Mouse (Mus musculus) intestine, embryonic 16.5 days (tissue): Measurements from ENCODE around the gene Gpr15. TPM values are rescaled to one million over a fixed set of nuclear protein-coding genes. Genes with fewer than 3 reads are reported as not detected.
A peak's percentile ranks its signal among the peaks of the same experiment; 100 is the strongest.

Experiments
- ATAC-seq: fragments of 200-750 bp; cut with Nextera tagmentation; 2 replicates; pipeline ENCODE4 v1.8.0; 2017; ENCODE audit warnings: moderate TSS enrichment, moderate library complexity
- H3K27ac ChIP-seq: fragments of 300-500 bp; sonication (generic); 2 replicates; pipeline ENCODE4 v1.5.1; 2014; ENCODE audit warnings: mild to moderate bottlenecking, low read length
- H3K27me3 ChIP-seq: fragments of 300-500 bp; sonication (generic); replicated peaks from 2 replicates; pipeline ENCODE4 v1.6.1; 2014; ENCODE audit warnings: low read length, control low read depth, mixed read lengths; ENCODE audit not compliant: control insufficient read depth, insufficient read depth
- H3K36me3 ChIP-seq: fragments of 300-500 bp; sonication (generic); 2 replicates; pipeline ENCODE4 v1.6.1; 2014; ENCODE audit warnings: low read length, control low read depth; ENCODE audit not compliant: control insufficient read depth, insufficient read depth
- H3K4me1 ChIP-seq: fragments of 300-500 bp; sonication (generic); 2 replicates; pipeline ENCODE4 v1.6.1; 2014; ENCODE audit warnings: low read length, control low read depth, mixed read lengths; ENCODE audit not compliant: control insufficient read depth, insufficient read depth
- H3K4me2 ChIP-seq: fragments of 300-500 bp; sonication (generic); 2 replicates; pipeline ENCODE4 v1.6.1; 2014; ENCODE audit warnings: low read depth, low read length, control low read depth
- H3K4me3 ChIP-seq: fragments of 300-500 bp; sonication (generic); 2 replicates; pipeline ENCODE4 v1.5.1; 2014; ENCODE audit warnings: mild to moderate bottlenecking, low read length
- H3K9ac ChIP-seq: fragments of 300-500 bp; sonication (generic); 2 replicates; pipeline ENCODE4 v1.6.1; 2014; ENCODE audit warnings: low read depth, low read length
- H3K9me3 ChIP-seq: fragments of 300-500 bp; sonication (generic); 2 replicates; pipeline ENCODE4 v1.6.1; 2016; ENCODE audit warnings: low read length, control low read depth; ENCODE audit not compliant: control insufficient read depth
- WGBS: fragments of 180-500 bp; shearing (Covaris S2); extraction: QIAGEN DNeasy Blood & Tissue Kit; methylation state at CpG from one replicate; pipeline ENCODE4 v1.1.7; 2014; 5-methylcytosine and 5-hydroxymethylcytosine counted together
- polyA plus RNA-seq: library from polyadenylated mRNA; unstranded; fragments of >200 nt; fragmentation: Nextera tagmentation; extraction: Ambion mirVana; gene quantifications from 2 replicates; pipeline ENCODE4 v1.2.1, GENCODE M21; 2015

The Gpr15 gene
- polyA plus RNA-seq, 1 experiment from 2014 or later = 0.11 TPM

DNA sequence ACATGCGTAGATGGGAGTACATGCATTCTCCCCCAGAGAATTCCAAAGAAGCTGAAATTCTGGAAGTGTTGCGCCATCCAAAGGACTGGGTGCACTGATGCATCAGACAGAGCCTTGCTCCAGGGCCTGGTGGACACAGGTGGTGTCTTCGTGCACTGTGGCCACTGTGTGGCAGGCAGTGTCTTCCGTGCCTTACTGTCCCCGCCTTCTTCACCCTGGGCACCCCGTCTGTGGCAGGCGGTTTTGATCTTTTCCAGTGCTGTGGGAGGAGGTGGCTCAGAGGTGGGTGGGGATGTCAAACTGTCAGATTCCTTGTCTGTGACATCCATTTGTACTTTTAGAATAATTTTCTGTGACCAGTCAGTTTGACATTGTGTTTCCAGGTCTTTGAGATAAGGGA lies 40.2 kb downstream of the Gpr15 start:
- Histone ChIP-seq H3K4me2 (no peak overlapping the region), H3K9me3 (no peaks in the 10 kb centered on the region), H3K4me3 (no peak overlapping the region), H3K27ac (no peak overlapping the region), H3K9ac (no peak overlapping the region), H3K4me1 (no peaks in the 10 kb centered on the region), H3K36me3 (peaks cover 14% of the 10 kb centered on the region), H3K27me3 (no peaks in the 10 kb centered on the region)
- 71% methylated on average over 7 of the region's 7 CpGs for WGBS
- ATAC-seq = no peak

- Histone ChIP-seq H3K9me3 (no peaks in the 10 kb centered on the region), H3K27ac (no peak overlapping the region), H3K27me3 (no peaks in the 10 kb centered on the region), H3K36me3 (peaks cover 14% of the 10 kb centered on the region), H3K9ac (no peak overlapping the region), H3K4me3 (no peak overlapping the region), H3K4me2 (no peak overlapping the region), H3K4me1 (no peaks in the 10 kb centered on the region)
- no peak for ATAC-seq
- 81% methylated on average over 5 of the region's 5 CpGs for WGBS
Observed at GRCm38 (mm10) chr16:58677491-58677890, 41.4 kb downstream of the Gpr15 start.

DNA sequence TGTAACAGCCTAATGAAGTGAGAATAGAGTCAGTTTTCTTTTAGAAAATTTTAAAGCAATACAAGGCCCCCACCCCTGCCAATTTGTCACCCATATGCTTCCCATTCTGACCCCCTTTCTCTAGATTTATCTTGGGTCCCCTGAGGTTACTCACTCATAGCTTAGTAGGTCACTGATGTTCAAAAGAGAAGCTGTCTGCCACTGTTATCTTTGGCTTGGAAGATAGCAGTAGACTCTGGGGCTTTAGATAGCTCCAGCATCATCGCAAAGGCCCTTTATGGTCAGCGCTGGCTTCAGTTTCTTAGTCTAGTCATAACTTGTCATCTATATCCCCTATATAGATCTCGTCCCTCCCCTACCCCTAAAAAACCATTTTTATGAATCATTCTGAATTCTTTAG lies 42.2 kb downstream of the Gpr15 start:
- H3K36me3 ChIP-seq = peaks cover 14% of the 10 kb centered on the region
- H3K4me2 ChIP-seq = no peak overlapping the region
- no peak overlapping the region for H3K27ac ChIP-seq
- no peak overlapping the region for H3K9ac ChIP-seq
- 94% methylated on average over 3 of the region's 3 CpGs for WGBS
- no peak overlapping the region for H3K4me3 ChIP-seq
- H3K4me1 ChIP-seq = no peaks in the 10 kb centered on the region
- no peak for ATAC-seq
- no peaks in the 10 kb centered on the region for H3K27me3 ChIP-seq
- H3K9me3 ChIP-seq = no peaks in the 10 kb centered on the region

GRCm38 (mm10) chr16:58676156-58676555 lies 42.7 kb downstream of the Gpr15 start:
- H3K4me1 ChIP-seq = peaks cover 3% of the 10 kb centered on the region; the same call in 1 of the 2 replicates
- no peak overlapping the region for H3K4me3 ChIP-seq
- H3K36me3 ChIP-seq = peaks cover 14% of the 10 kb centered on the region
- no peak for ATAC-seq
- H3K27me3 ChIP-seq = no peaks in the 10 kb centered on the region
- H3K9ac ChIP-seq = no peak overlapping the region
- H3K27ac ChIP-seq = no peak overlapping the region
- no peaks in the 10 kb centered on the region for H3K9me3 ChIP-seq
- 79% methylated on average over 7 of the region's 7 CpGs for WGBS
- no peak overlapping the region for H3K4me2 ChIP-seq

DNA sequence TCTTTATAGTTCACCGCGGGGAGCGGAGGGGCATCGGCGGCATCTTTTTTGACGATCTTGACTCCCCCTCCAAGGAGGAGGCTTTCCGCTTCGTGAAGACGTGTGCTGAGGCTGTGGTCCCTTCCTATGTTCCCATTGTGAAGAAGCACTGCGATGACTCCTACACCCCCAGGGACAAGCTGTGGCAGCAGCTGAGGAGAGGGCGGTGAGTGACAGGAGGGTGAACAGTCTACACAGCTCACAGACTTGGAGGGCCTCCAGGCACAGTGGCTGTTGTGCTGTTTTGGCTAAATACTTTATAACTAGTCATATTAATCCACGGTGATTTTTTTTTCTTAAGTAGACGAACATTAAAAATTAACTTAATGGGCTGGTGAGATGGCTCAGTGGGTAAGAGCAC lies 43.6 kb downstream of the Gpr15 start:
- no peak overlapping the region for H3K27ac ChIP-seq
- H3K36me3 ChIP-seq = peaks cover 14% of the 10 kb centered on the region
- no peak for ATAC-seq
- H3K27me3 ChIP-seq = no peaks in the 10 kb centered on the region
- 96% methylated on average over 13 of the region's 13 CpGs for WGBS
- peaks cover 3% of the 10 kb centered on the region; the same call in 1 of the 2 replicates for H3K4me1 ChIP-seq
- H3K4me2 ChIP-seq = no peak overlapping the region
- H3K9ac ChIP-seq = no peak overlapping the region
- H3K9me3 ChIP-seq = no peaks in the 10 kb centered on the region
- H3K4me3 ChIP-seq = no peak overlapping the region

DNA sequence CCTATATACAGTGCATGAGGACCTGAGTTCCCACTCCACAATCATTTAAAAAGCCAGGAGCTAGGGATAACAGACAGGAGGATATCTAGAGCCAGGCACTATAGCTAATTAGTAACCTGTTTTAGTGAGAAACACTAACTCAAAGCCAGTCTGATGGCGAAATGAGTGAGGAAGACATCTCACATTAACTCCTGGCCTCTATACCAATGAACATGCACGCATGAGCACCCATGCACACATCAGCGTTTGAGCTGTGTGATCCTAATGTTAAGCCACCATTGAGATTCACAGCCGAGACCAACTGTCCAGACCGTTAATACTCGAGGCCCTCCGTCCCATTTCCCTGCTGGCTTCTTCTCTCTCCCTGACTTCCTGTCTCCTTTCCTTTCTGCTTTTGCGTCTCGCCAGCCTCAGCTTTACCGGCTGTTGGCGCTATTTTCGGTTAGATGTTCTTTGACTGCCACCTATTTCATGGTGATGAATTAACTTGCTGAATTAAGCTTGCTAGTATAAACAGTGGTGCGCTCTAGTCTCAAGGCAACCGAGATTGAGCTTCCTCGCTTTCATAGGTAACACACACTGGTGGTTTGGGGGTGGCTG lies 45.0 kb downstream of the Gpr15 start:
- H3K36me3 ChIP-seq = peaks cover 14% of the 10 kb centered on the region
- no peak overlapping the region for H3K9ac ChIP-seq
- H3K9me3 ChIP-seq = no peaks in the 10 kb centered on the region
- peaks cover 6% of the 10 kb centered on the region for H3K4me1 ChIP-seq
- H3K4me3 ChIP-seq = no peak overlapping the region
- no peak for ATAC-seq
- no peak overlapping the region for H3K4me2 ChIP-seq
- 94% methylated on average over 15 of the region's 15 CpGs for WGBS
- H3K27ac ChIP-seq = no peak overlapping the region
- no peaks in the 10 kb centered on the region for H3K27me3 ChIP-seq

- H3K4me3 ChIP-seq = no peak overlapping the region
Observed at GRCm38 (mm10) chr16:58672396-58672795, 46.5 kb downstream of the Gpr15 start.

DNA sequence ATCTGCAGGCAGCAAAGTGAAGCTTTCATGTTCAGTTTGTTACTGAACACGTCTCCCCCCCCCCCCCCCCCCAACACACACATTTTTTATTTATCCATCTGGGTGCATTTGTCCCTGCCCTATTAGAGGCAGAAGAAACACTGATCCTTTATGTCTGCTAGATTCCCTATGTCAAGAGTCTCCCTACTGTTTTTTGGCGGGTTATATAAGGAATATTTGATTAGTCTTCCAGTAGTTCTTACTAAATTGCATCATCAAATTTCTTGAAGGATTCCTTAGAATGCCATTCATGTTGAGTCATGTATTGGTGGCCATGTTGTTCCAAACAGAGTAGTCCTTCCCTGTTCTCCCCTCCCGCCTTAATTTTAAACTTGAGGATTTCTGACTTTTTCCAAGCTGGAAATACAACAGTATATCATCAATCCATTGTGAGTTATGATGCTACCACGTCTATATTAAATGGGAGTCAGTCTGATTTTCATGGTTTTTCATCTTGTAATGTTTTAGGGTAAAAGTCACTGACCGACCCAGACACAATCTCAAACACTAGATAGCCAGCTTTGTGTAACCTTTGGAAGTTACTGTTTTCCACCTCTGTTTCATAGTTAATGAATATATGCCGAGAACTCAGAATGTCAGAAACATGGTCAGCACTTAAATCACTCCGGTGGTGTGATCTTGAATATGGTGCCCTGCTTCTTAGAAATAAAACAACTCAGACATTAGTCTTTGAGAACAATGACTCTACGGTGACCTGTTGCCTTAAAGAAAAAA lies 47.5 kb downstream of the Gpr15 start:
- H3K4me3 ChIP-seq = peak overlapping the region; percentile 97
- no peak overlapping the region for H3K27ac ChIP-seq
- no peaks in the 10 kb centered on the region for H3K27me3 ChIP-seq
- no peaks in the 10 kb centered on the region for H3K9me3 ChIP-seq
- peak overlapping the region; percentile 78 for H3K4me2 ChIP-seq
- H3K4me1 ChIP-seq = peaks cover 6% of the 10 kb centered on the region
- ATAC-seq = no peak
- 68% methylated on average over 8 of the region's 8 CpGs for WGBS
- H3K36me3 ChIP-seq = peaks cover 10% of the 10 kb centered on the region
- H3K9ac ChIP-seq = peak overlapping the region; percentile 93

More at GRCm38 (mm10) chr16:58672396-58672795, 46.5 kb downstream of the Gpr15 start:
- peaks cover 12% of the 10 kb centered on the region for H3K36me3 ChIP-seq
- H3K27me3 ChIP-seq = no peaks in the 10 kb centered on the region
- no peaks in the 10 kb centered on the region for H3K9me3 ChIP-seq
- H3K4me2 ChIP-seq = no peak overlapping the region; the same call in 1 of the 2 replicates
- H3K4me1 ChIP-seq = peaks cover 6% of the 10 kb centered on the region
- ATAC-seq = no peak
- H3K9ac ChIP-seq = no peak overlapping the region
- WGBS = 90% methylated on average over 13 of the region's 13 CpGs
- H3K27ac ChIP-seq = no peak overlapping the region

GRCm38 (mm10) chr16:58670643-58671042 lies 48.2 kb downstream of the Gpr15 start:
- Histone ChIP-seq H3K4me2 (peak overlapping the region; percentile 78), H3K4me3 (peak overlapping the region; percentile 97), H3K9me3 (no peaks in the 10 kb centered on the region), H3K36me3 (peaks cover 10% of the 10 kb centered on the region; the same call in 1 of the 2 replicates), H3K27me3 (no peaks in the 10 kb centered on the region), H3K9ac (peak overlapping the region; percentile 93), H3K4me1 (peaks cover 6% of the 10 kb centered on the region), H3K27ac (peak overlapping the region; percentile 92)
- WGBS = under 1% methylated on average over 25 of the region's 25 CpGs
- peak; percentile 26 for ATAC-seq
